Comparison of ENCODE assay signal across 8 mouse cellular contexts in the genomic region with DNA sequence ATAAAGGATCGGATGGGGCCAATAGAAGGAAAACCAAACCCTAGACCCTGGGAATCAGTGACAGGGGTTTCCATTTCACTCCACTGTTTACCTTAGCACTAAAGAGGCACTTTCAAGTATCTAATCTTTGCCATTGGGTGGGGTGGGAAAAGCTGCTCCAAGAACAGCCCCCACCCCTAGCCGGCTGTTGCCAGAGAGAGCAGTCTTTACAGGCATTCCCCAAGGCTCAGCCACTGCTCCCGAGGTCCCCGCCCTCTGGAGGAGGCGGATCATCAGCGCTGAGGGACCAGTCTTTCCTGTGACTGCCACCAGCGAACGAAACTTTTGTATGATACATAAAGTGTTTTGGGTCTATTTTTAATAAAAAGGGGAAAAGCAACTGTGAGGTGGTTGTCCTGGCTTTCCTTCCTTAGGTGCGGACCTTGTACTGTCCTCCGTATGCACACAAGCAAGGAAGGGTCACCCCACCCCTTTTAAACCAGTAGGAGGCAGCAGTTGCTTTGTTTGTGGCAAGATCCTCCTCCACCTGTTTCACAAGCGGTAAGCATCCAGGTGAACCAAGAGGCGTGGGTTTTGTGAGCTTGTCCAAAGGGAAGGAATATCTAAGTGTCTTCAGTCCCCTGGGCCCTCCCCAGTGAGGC. TPM values are rescaled to one million over a fixed set of nuclear protein-coding genes. Genes with fewer than 3 reads are reported as not detected.
A peak's percentile ranks its signal among the peaks of the same experiment; 100 is the strongest.
DNase-seq lines count a peak whose midpoint lies in the region; ATAC-seq lines count a peak whose summit lies in the region.

No protein-coding gene starts in this region.

- H3K27ac ChIP-seq in heart, embryonic 14.5 days (replicated peaks in 1 of 2; ENCODE audit: control insufficient read depth in 1 of 2, insufficient read depth in 1 of 2, low read depth in 2 of 2, low read length in 2 of 2) = peak overlapping the region; percentile 14 to 24; a peak in 2 of 4 replicates

- peaks cover 9% of the 10 kb centered on the region; the same call in 1 of the 2 replicates for H3K36me3 ChIP-seq in heart, embryonic 14.5 days (ENCODE audit: control insufficient read depth, insufficient read depth, low read length)

- 0 out of 2 replicates have a peak, but pooled peaks have one; percentile 20 for ATAC-seq in heart, embryonic 14.5 days (ENCODE audit: insufficient number of reproducible peaks, insufficient read depth, low FRiP score, low read depth)

- peaks cover 40 to 71% of the 10 kb centered on the region in 2 experiments for H3K4me1 ChIP-seq in heart, embryonic 14.5 days (ENCODE audit: control insufficient read depth in 2 of 2, insufficient read depth in 2 of 2, low read length in 2 of 2)

- peak overlapping the region; percentile 8 to 19; a peak in 2 of 4 replicates for H3K4me3 ChIP-seq in heart, embryonic 14.5 days (ENCODE audit: control insufficient read depth in 1 of 2, insufficient read depth in 1 of 2, low read depth in 1 of 2, low read length in 2 of 2)

- peak overlapping the region; percentile 73 for H3K4me2 ChIP-seq in heart, embryonic 14.5 days (ENCODE audit: low read length)

- H3K9me3 ChIP-seq in heart, embryonic 14.5 days (ENCODE audit: control insufficient read depth, low read length) = no peaks in the 10 kb centered on the region

- H3K9ac ChIP-seq in heart, embryonic 14.5 days (ENCODE audit: low read length) = peak overlapping the region; percentile 51

- no peaks in the 10 kb centered on the region for H3K27me3 ChIP-seq in heart, embryonic 14.5 days (ENCODE audit: control insufficient read depth, insufficient read depth, low read length)

- 1% methylated on average over 12 of the region's 12 CpGs for WGBS in heart, embryonic 14.5 days

- peak; percentile 66 for DNase-seq in cerebellum, adult 9-10 months
- no peak for DNase-seq in cerebellum, adult 8-10 months
- DNase-seq in R1 (ENCODE audit: low read depth, low spot score) (peak; percentile 89), adipocyte (ENCODE audit: low spot score) (no peak)
- DNase-seq in kidney, postnatal 14 days = peak; percentile 71
- peak; percentile 51 for DNase-seq in mesoderm, embryonic 11.5 days (ENCODE audit: low read depth, low spot score)
- no peak for DNase-seq in layer of hippocampus, adult 8-10 months (ENCODE audit: low spot score in 2 of 2)

RNA-seq across cellular contexts. Expression of a gene that starts 4.5 kb away (rescaled TPM):
- 3.5 and 4.5 TPM in 2 replicates for polyA plus RNA-seq in heart, embryonic 14.5 days (2014; fragmentation: Nextera tagmentation; extraction: Ambion mirVana)
- total RNA-seq in layer of hippocampus, adult 8-10 months (2022) = 100 to 1,000 TPM in 1 of 4 experiments, 10 to 100 TPM in 3; 68.7 to 105 (median 85.1) TPM

RNA-seq across cellular contexts. Expression of a gene that starts 5.1 kb away (rescaled TPM):
- polyA plus RNA-seq in heart, embryonic 14.5 days (2014; fragmentation: Nextera tagmentation; extraction: Ambion mirVana) = 4.4 and 4.5 TPM in 2 replicates
- 1 to 10 TPM; 1.9 to 4.2 (median 2.5) TPM for total RNA-seq in layer of hippocampus, adult 8-10 months (2022)

RNA-seq across cellular contexts. Expression of a gene that starts 11.2 kb away (rescaled TPM):
- polyA plus RNA-seq in heart, embryonic 14.5 days (2014; fragmentation: Nextera tagmentation; extraction: Ambion mirVana) = 14.3 and 16.9 TPM in 2 replicates
- total RNA-seq in layer of hippocampus, adult 8-10 months (2022) = 10 to 100 TPM in 1 of 4 experiments, 1 to 10 TPM in 3; 7.4 to 10.4 (median 8.5) TPM

RNA-seq across cellular contexts. Expression of a gene that starts 23.4 kb away (rescaled TPM):
- 26.4 and 27.1 TPM in 2 replicates for polyA plus RNA-seq in heart, embryonic 14.5 days (2014; fragmentation: Nextera tagmentation; extraction: Ambion mirVana)
- total RNA-seq in layer of hippocampus, adult 8-10 months (2022) = 10 to 100 TPM; 34.5 to 41.7 (median 36.3) TPM

RNA-seq across cellular contexts. Expression of a gene that starts 36.9 kb away (rescaled TPM):
- polyA plus RNA-seq in heart, embryonic 14.5 days (2014; fragmentation: Nextera tagmentation; extraction: Ambion mirVana) = 37.9 and 46.6 TPM in 2 replicates
- 10 to 100 TPM in 2 of 4 experiments, 1 to 10 TPM in 2; 6.2 to 16.4 (median 10.8) TPM for total RNA-seq in layer of hippocampus, adult 8-10 months (2022)

Comparison
In these comparisons a context has a peak if more than half of its experiments do, and no peak if none do; other contexts are left out.
1. DNase-seq: peak in cerebellum, adult 9-10 months (single experiment), R1 (single experiment), kidney, postnatal 14 days (single experiment) and mesoderm, embryonic 11.5 days (single experiment); none in cerebellum, adult 8-10 months (single experiment), adipocyte (single experiment) and layer of hippocampus, adult 8-10 months (0 of 2).